Mouse (Mus musculus): ENCODE measurements at regions not wholly inside any gene's neighbourhood (a gene's known extent, or its start where the extent isn't known, plus 50 kb on each side); places are given as distances from the start of the nearest gene placed in this dataset.
A peak's percentile ranks its signal among the peaks of the same experiment; 100 is the strongest.

GRCm38 (mm10) chr10:66932544-66932943 is 163.4 kb upstream of the Jmjd1c start:
- no peak for DNase-seq (ENCODE audit: low spot score)

GRCm38 (mm10) chr10:66933689-66934088 is 162.2 kb upstream of the Jmjd1c start:
- DNase-seq (ENCODE audit: low spot score): no peak

- DNase-seq (ENCODE audit: low spot score): no peak
Observed at GRCm38 (mm10) chr10:66935731-66936130, 160.2 kb upstream of the Jmjd1c start.

GRCm38 (mm10) chr10:66937116-66937515 is 158.8 kb upstream of the Jmjd1c start:
- DNase-seq (ENCODE audit: low spot score): no peak

- DNase-seq (ENCODE audit: low spot score): no peak
Observed at GRCm38 (mm10) chr10:66940368-66940767, 155.6 kb upstream of the Jmjd1c start.

GRCm38 (mm10) chr10:66940922-66941321 is 155.0 kb upstream of the Jmjd1c start:
- no peak for DNase-seq (ENCODE audit: low spot score)

- peak; percentile 83 for DNase-seq (ENCODE audit: low spot score)
Observed at GRCm38 (mm10) chr10:66941974-66942373, 154.0 kb upstream of the Jmjd1c start.

- DNase-seq (ENCODE audit: low spot score): peak; percentile 83
Observed at GRCm38 (mm10) chr10:66943875-66944274, 152.1 kb upstream of the Jmjd1c start.

- DNase-seq (ENCODE audit: low spot score): no peak
Observed at GRCm38 (mm10) chr10:66946161-66946560, 149.8 kb upstream of the Jmjd1c start.

- no peak for DNase-seq (ENCODE audit: low spot score)
Observed at GRCm38 (mm10) chr10:66948329-66948728, 147.6 kb upstream of the Jmjd1c start.

GRCm38 (mm10) chr10:66950441-66950840 is 145.5 kb upstream of the Jmjd1c start:
- DNase-seq (ENCODE audit: low spot score): no peak

GRCm38 (mm10) chr10:66951231-66951822 is 144.6 kb upstream of the Jmjd1c start:
- DNase-seq (ENCODE audit: low spot score): no peak

GRCm38 (mm10) chr10:66951935-66952334 is 144.0 kb upstream of the Jmjd1c start:
- no peak for DNase-seq (ENCODE audit: low spot score)

- DNase-seq (ENCODE audit: low spot score): no peak
Observed at GRCm38 (mm10) chr10:66953248-66953975, 142.5 kb upstream of the Jmjd1c start.

GRCm38 (mm10) chr10:66953976-66954505 is 141.9 kb upstream of the Jmjd1c start:
- peak; percentile 63 for DNase-seq (ENCODE audit: low spot score)

- DNase-seq (ENCODE audit: low spot score): no peak
Observed at GRCm38 (mm10) chr10:66955430-66955829, 140.5 kb upstream of the Jmjd1c start.

- DNase-seq (ENCODE audit: low spot score): no peak
Observed at GRCm38 (mm10) chr10:66956619-66957018, 139.3 kb upstream of the Jmjd1c start.

- no peak for DNase-seq (ENCODE audit: low spot score)
Observed at GRCm38 (mm10) chr10:66957373-66957772, 138.6 kb upstream of the Jmjd1c start.
